Mouse (Mus musculus): Measurements from ENCODE around the gene Ptprt. TPM values are rescaled to one million over a fixed set of nuclear protein-coding genes. Genes with fewer than 3 reads are reported as not detected.

Ptprt gene
- total and polyA plus RNA-seq, 3 experiments, result 0.76 TPM; not detected in 2

GRCm38 (mm10) chr2:162699691-162700090 is 38.7 kb upstream of the Ptprt start:
- H3K79me2 ChIP-seq (replicated peaks; ENCODE audit: control insufficient read depth, extremely low read depth, insufficient read depth, poor library complexity, severe bottlenecking), result no peaks in the 10 kb centered on the region
- no peak overlapping the region for H3K9ac ChIP-seq (ENCODE audit: insufficient read depth, low read depth)
- H3K36me3 ChIP-seq (replicated peaks in 1 of 2; ENCODE audit: control insufficient read depth in 1 of 2, insufficient read depth in 1 of 2, low read length in 1 of 2), result no peaks in the 10 kb centered on the region
- DNase-seq (ENCODE audit: extremely low read depth), result no peak
- dilution Hi-C loops (cut with MboI; ENCODE audit: extremely low pct_ligation_motif_present, extremely low pct_unique_long_range_greater_than_20kb, low sequenced_read_pairs) (no loop called here), in situ Hi-C loops (cut with MboI; ENCODE audit: low pct_ligation_motif_present, low pct_unique_long_range_greater_than_20kb, low sequenced_read_pairs) (no loop called here)
- no peak overlapping the region for H3K4me2 ChIP-seq (ENCODE audit: insufficient read depth, low read depth, poor library complexity, severe bottlenecking)
- H3K4me1 ChIP-seq (ENCODE audit: control insufficient read depth in 1 of 2, insufficient read depth in 2 of 2), result no peaks in the 10 kb centered on the region
- H3K9me3 ChIP-seq (replicated peaks; ENCODE audit: low read length), result peaks cover 74% of the 10 kb centered on the region
- H3K4me3 ChIP-seq (replicated peaks in 1 of 3; ENCODE audit: low read depth in 2 of 3, low read length in 2 of 3, poor library complexity in 1 of 3), result no peak overlapping the region
- no peak overlapping the region for H3K27ac ChIP-seq (ENCODE audit: insufficient read depth, low read depth)
- H3K27me3 ChIP-seq (replicated peaks), result no peaks in the 10 kb centered on the region
- no peak for TF ChIP-seq KAT2A (IDR thresholded peaks at IDR 0.05; ENCODE audit: insufficient replicate concordance, low read length)
- no peak for TF ChIP-seq USF1 (IDR thresholded peaks at IDR 0.05; ENCODE audit: low read depth, low read length)
- no peak for TF ChIP-seq BHLHE40 (IDR thresholded peaks at IDR 0.05; ENCODE audit: low read depth, low read length)
- TF ChIP-seq SMC3 (IDR thresholded peaks at IDR 0.05; ENCODE audit: low read depth, low read length), result no peak
- TF ChIP-seq ETS1 (conservative IDR thresholded peaks at IDR 0.05; ENCODE audit: low read depth, low read length), result no peak
- TF ChIP-seq NELFE (IDR thresholded peaks at IDR 0.05; ENCODE audit: low read depth, low read length), result no peak
- no peak for TF ChIP-seq RAD21 (IDR thresholded peaks at IDR 0.05; ENCODE audit: low read depth, low read length)
- TF ChIP-seq ZKSCAN1 (IDR thresholded peaks at IDR 0.05; ENCODE audit: borderline replicate concordance, low read depth, low read length), result no peak
- no peak for TF ChIP-seq MXI1 (IDR thresholded peaks at IDR 0.05; ENCODE audit: low read depth, low read length)
- TF ChIP-seq EP300 (IDR thresholded peaks at IDR 0.05; ENCODE audit: low read length), result no peak
- TF ChIP-seq GABPA (IDR thresholded peaks at IDR 0.05; ENCODE audit: insufficient replicate concordance, low read depth, low read length), result no peak
- no peak for TF ChIP-seq MAX (IDR thresholded peaks at IDR 0.05; ENCODE audit: low read length)
- no peak for TF ChIP-seq USF2 (conservative IDR thresholded peaks at IDR 0.05; ENCODE audit: low read depth, low read length)
- TF ChIP-seq HCFC1 (IDR thresholded peaks at IDR 0.05; ENCODE audit: low read depth, low read length), result no peak
- no peak for TF ChIP-seq RCOR1 (conservative IDR thresholded peaks at IDR 0.05; ENCODE audit: low read depth, low read length)
- TF ChIP-seq NRF1 (IDR thresholded peaks at IDR 0.05; ENCODE audit: low read depth, low read length), result no peak
- TF ChIP-seq ZMIZ1 (IDR thresholded peaks at IDR 0.05; ENCODE audit: low read depth, low read length), result no peak
- TF ChIP-seq TBP (conservative IDR thresholded peaks at IDR 0.05; ENCODE audit: low read depth, low read length), result no peak
- TF ChIP-seq CHD2 (IDR thresholded peaks at IDR 0.05; ENCODE audit: low read length), result no peak

- H3K4me1 ChIP-seq (ENCODE audit: control insufficient read depth in 1 of 2, insufficient read depth in 2 of 2), result no peaks in the 10 kb centered on the region
- no peaks in the 10 kb centered on the region for H3K36me3 ChIP-seq (replicated peaks in 1 of 2; ENCODE audit: control insufficient read depth in 1 of 2, insufficient read depth in 1 of 2, low read length in 1 of 2)
- no peak overlapping the region for H3K27ac ChIP-seq (ENCODE audit: insufficient read depth, low read depth)
- TF ChIP-seq ZMIZ1 (IDR thresholded peaks at IDR 0.05; ENCODE audit: low read depth, low read length), result no peak
- TF ChIP-seq NRF1 (IDR thresholded peaks at IDR 0.05; ENCODE audit: low read depth, low read length), result no peak
- TF ChIP-seq NELFE (IDR thresholded peaks at IDR 0.05; ENCODE audit: low read depth, low read length), result no peak
- no peak for TF ChIP-seq MXI1 (IDR thresholded peaks at IDR 0.05; ENCODE audit: low read depth, low read length)
- no peak for TF ChIP-seq CHD1 (IDR thresholded peaks at IDR 0.05; ENCODE audit: low read depth, low read length)
- no peak for TF ChIP-seq RCOR1 (conservative IDR thresholded peaks at IDR 0.05; ENCODE audit: low read depth, low read length)
- no peak for TF ChIP-seq TBP (conservative IDR thresholded peaks at IDR 0.05; ENCODE audit: low read depth, low read length)
- TF ChIP-seq USF2 (conservative IDR thresholded peaks at IDR 0.05; ENCODE audit: low read depth, low read length), result no peak
- TF ChIP-seq EP300 (IDR thresholded peaks at IDR 0.05; ENCODE audit: low read length), result no peak
- no peak for TF ChIP-seq MAZ (IDR thresholded peaks at IDR 0.05; ENCODE audit: low read depth, low read length)
- no peak for TF ChIP-seq UBTF (IDR thresholded peaks at IDR 0.05; ENCODE audit: low read depth, low read length)
- TF ChIP-seq ZKSCAN1 (IDR thresholded peaks at IDR 0.05; ENCODE audit: borderline replicate concordance, low read depth, low read length), result no peak
- no peak for TF ChIP-seq MAX (IDR thresholded peaks at IDR 0.05; ENCODE audit: low read length)
- no peak for TF ChIP-seq ETS1 (conservative IDR thresholded peaks at IDR 0.05; ENCODE audit: low read depth, low read length)
- dilution Hi-C loops (cut with MboI; ENCODE audit: extremely low pct_ligation_motif_present, extremely low pct_unique_long_range_greater_than_20kb, low sequenced_read_pairs) (no loop called here), in situ Hi-C loops (cut with MboI; ENCODE audit: low pct_ligation_motif_present, low pct_unique_long_range_greater_than_20kb, low sequenced_read_pairs) (no loop called here)
- no peak overlapping the region for H3K9ac ChIP-seq (ENCODE audit: insufficient read depth, low read depth)
- H3K79me2 ChIP-seq (replicated peaks; ENCODE audit: control insufficient read depth, extremely low read depth, insufficient read depth, poor library complexity, severe bottlenecking), result no peaks in the 10 kb centered on the region
- H3K4me2 ChIP-seq (ENCODE audit: insufficient read depth, low read depth, poor library complexity, severe bottlenecking), result no peak overlapping the region
- no peak overlapping the region for H3K4me3 ChIP-seq (replicated peaks in 1 of 3; ENCODE audit: low read depth in 2 of 3, low read length in 2 of 3, poor library complexity in 1 of 3)
- no peak for DNase-seq (ENCODE audit: extremely low read depth)
- no peaks in the 10 kb centered on the region for H3K27me3 ChIP-seq (replicated peaks)
- H3K9me3 ChIP-seq (replicated peaks; ENCODE audit: low read length), result peaks cover 77% of the 10 kb centered on the region
Observed at GRCm38 (mm10) chr2:162699036-162699435, 38.1 kb upstream of the Ptprt start.

Measured in CH12.LX (cell line).